Mouse (Mus musculus): ENCODE measurements around the gene Hpse2. TPM values are rescaled to one million over a fixed set of nuclear protein-coding genes. Genes with fewer than 3 reads are reported as not detected.

Gene Hpse2
- polyA plus RNA-seq, 1 experiment from 2014 or later: 4.3 TPM

GRCm38 (mm10) chr19:42877653-42878052 lies 510.5 kb downstream of the Hpse2 start:
- no peaks in the 10 kb centered on the region for H3K4me1 ChIP-seq (ENCODE audit: control insufficient read depth, insufficient read depth, low read length)
- no peak overlapping the region for H3K27ac ChIP-seq (replicated peaks; ENCODE audit: low read depth, low read length)
- no peak overlapping the region for H3K4me2 ChIP-seq (ENCODE audit: low read depth, low read length)
- H3K27me3 ChIP-seq (replicated peaks; ENCODE audit: control insufficient read depth, insufficient read depth, low read length): no peaks in the 10 kb centered on the region
- H3K9ac ChIP-seq (ENCODE audit: low read depth, low read length): no peak overlapping the region
- WGBS: 51% methylated on average over 4 of the region's 4 CpGs
- H3K9me3 ChIP-seq (ENCODE audit: control insufficient read depth, low read length): no peaks in the 10 kb centered on the region
- H3K4me3 ChIP-seq (ENCODE audit: low read depth, low read length): no peak overlapping the region
- no peaks in the 10 kb centered on the region for H3K36me3 ChIP-seq (ENCODE audit: control insufficient read depth, insufficient read depth, low read length)
- DNase-seq (ENCODE audit: low spot score): no peak
- no peak for ATAC-seq (ENCODE audit: low read depth)

GRCm38 (mm10) chr19:42876563-42876962 lies 511.6 kb downstream of the Hpse2 start:
- no peak overlapping the region for H3K4me3 ChIP-seq (ENCODE audit: low read depth, low read length)
- ATAC-seq (ENCODE audit: low read depth) (no peak), DNase-seq (ENCODE audit: low spot score) (no peak)
- H3K9me3 ChIP-seq (ENCODE audit: control insufficient read depth, low read length): no peaks in the 10 kb centered on the region
- H3K27me3 ChIP-seq (replicated peaks; ENCODE audit: control insufficient read depth, insufficient read depth, low read length): no peaks in the 10 kb centered on the region
- no peaks in the 10 kb centered on the region for H3K36me3 ChIP-seq (ENCODE audit: control insufficient read depth, insufficient read depth, low read length)
- H3K9ac ChIP-seq (ENCODE audit: low read depth, low read length): no peak overlapping the region
- no peaks in the 10 kb centered on the region for H3K4me1 ChIP-seq (ENCODE audit: control insufficient read depth, insufficient read depth, low read length)
- no peak overlapping the region for H3K4me2 ChIP-seq (ENCODE audit: low read depth, low read length)
- H3K27ac ChIP-seq (replicated peaks; ENCODE audit: low read depth, low read length): no peak overlapping the region
- WGBS: 76% methylated on average over 4 of the region's 4 CpGs

GRCm38 (mm10) chr19:42869663-42870530 lies 518.3 kb downstream of the Hpse2 start:
- H3K4me3 ChIP-seq (ENCODE audit: low read depth, low read length): no peak overlapping the region
- no peaks in the 10 kb centered on the region for H3K9me3 ChIP-seq (ENCODE audit: control insufficient read depth, low read length)
- peaks cover 3% of the 10 kb centered on the region; the same call in 1 of the 2 replicates for H3K4me1 ChIP-seq (ENCODE audit: control insufficient read depth, insufficient read depth, low read length)
- no peaks in the 10 kb centered on the region for H3K36me3 ChIP-seq (ENCODE audit: control insufficient read depth, insufficient read depth, low read length)
- H3K27ac ChIP-seq (replicated peaks; ENCODE audit: low read depth, low read length): no peak overlapping the region
- H3K9ac ChIP-seq (ENCODE audit: low read depth, low read length): no peak overlapping the region
- DNase-seq (ENCODE audit: low spot score) (no peak), ATAC-seq (ENCODE audit: low read depth) (no peak)
- no peaks in the 10 kb centered on the region for H3K27me3 ChIP-seq (replicated peaks; ENCODE audit: control insufficient read depth, insufficient read depth, low read length)
- WGBS: 70% methylated on average over 8 of the region's 8 CpGs
- no peak overlapping the region for H3K4me2 ChIP-seq (ENCODE audit: low read depth, low read length)

- ATAC-seq (ENCODE audit: low read depth): no peak
- H3K4me3 ChIP-seq (ENCODE audit: low read depth, low read length): no peak overlapping the region
- 33% methylated on average over 3 of the region's 3 CpGs for WGBS
- H3K27me3 ChIP-seq (replicated peaks; ENCODE audit: control insufficient read depth, insufficient read depth, low read length): no peaks in the 10 kb centered on the region
- H3K36me3 ChIP-seq (ENCODE audit: control insufficient read depth, insufficient read depth, low read length): no peaks in the 10 kb centered on the region
- peaks cover 3% of the 10 kb centered on the region; the same call in 1 of the 2 replicates for H3K4me1 ChIP-seq (ENCODE audit: control insufficient read depth, insufficient read depth, low read length)
- no peak for DNase-seq (ENCODE audit: low spot score)
- no peak overlapping the region for H3K27ac ChIP-seq (replicated peaks; ENCODE audit: low read depth, low read length)
- no peak overlapping the region for H3K9ac ChIP-seq (ENCODE audit: low read depth, low read length)
- H3K4me2 ChIP-seq (ENCODE audit: low read depth, low read length): no peak overlapping the region
- no peaks in the 10 kb centered on the region for H3K9me3 ChIP-seq (ENCODE audit: control insufficient read depth, low read length)
Observed at GRCm38 (mm10) chr19:42868958-42869662, 519.0 kb downstream of the Hpse2 start.

- H3K27me3 ChIP-seq (replicated peaks; ENCODE audit: control insufficient read depth, insufficient read depth, low read length): no peaks in the 10 kb centered on the region
- no peaks in the 10 kb centered on the region for H3K4me1 ChIP-seq (ENCODE audit: control insufficient read depth, insufficient read depth, low read length)
- ATAC-seq (ENCODE audit: low read depth) (peak; percentile 82; the same call in 1 of the 2 replicates), DNase-seq (ENCODE audit: low spot score) (peak; percentile 59)
- no peak overlapping the region for H3K4me3 ChIP-seq (ENCODE audit: low read depth, low read length)
- H3K4me2 ChIP-seq (ENCODE audit: low read depth, low read length): no peak overlapping the region
- H3K9ac ChIP-seq (ENCODE audit: low read depth, low read length): no peak overlapping the region
- H3K27ac ChIP-seq (replicated peaks; ENCODE audit: low read depth, low read length): no peak overlapping the region
- H3K9me3 ChIP-seq (ENCODE audit: control insufficient read depth, low read length): no peaks in the 10 kb centered on the region
- H3K36me3 ChIP-seq (ENCODE audit: control insufficient read depth, insufficient read depth, low read length): no peaks in the 10 kb centered on the region
- WGBS: 37% methylated on average over 3 of the region's 3 CpGs
Observed at GRCm38 (mm10) chr19:42863013-42863412, 525.1 kb downstream of the Hpse2 start.

- Histone ChIP-seq H3K27ac (replicated peaks; ENCODE audit: low read depth, low read length) (no peak overlapping the region), H3K9me3 (ENCODE audit: control insufficient read depth, low read length) (no peaks in the 10 kb centered on the region), H3K4me1 (ENCODE audit: control insufficient read depth, insufficient read depth, low read length) (no peaks in the 10 kb centered on the region), H3K4me2 (ENCODE audit: low read depth, low read length) (no peak overlapping the region), H3K4me3 (ENCODE audit: low read depth, low read length) (no peak overlapping the region), H3K9ac (ENCODE audit: low read depth, low read length) (no peak overlapping the region), H3K36me3 (ENCODE audit: control insufficient read depth, insufficient read depth, low read length) (no peaks in the 10 kb centered on the region), H3K27me3 (replicated peaks; ENCODE audit: control insufficient read depth, insufficient read depth, low read length) (no peaks in the 10 kb centered on the region)
- no peak for DNase-seq (ENCODE audit: low spot score)
- no peak for ATAC-seq (ENCODE audit: low read depth)
- WGBS: 87% methylated on average over 5 of the region's 5 CpGs
Observed at GRCm38 (mm10) chr19:42857096-42857495, 531.1 kb downstream of the Hpse2 start.

- WGBS: 87% methylated on average over 4 of the region's 4 CpGs
- ATAC-seq (ENCODE audit: low read depth): no peak
- no peak overlapping the region for H3K9ac ChIP-seq (ENCODE audit: low read depth, low read length)
Observed at GRCm38 (mm10) chr19:42855649-42856048, 532.5 kb downstream of the Hpse2 start.

GRCm38 (mm10) chr19:42850444-42850843 lies 537.7 kb downstream of the Hpse2 start:
- ATAC-seq (ENCODE audit: low read depth) (no peak), DNase-seq (ENCODE audit: low spot score) (no peak)
- Histone ChIP-seq H3K27ac (replicated peaks; ENCODE audit: low read depth, low read length) (no peak overlapping the region), H3K36me3 (ENCODE audit: control insufficient read depth, insufficient read depth, low read length) (no peaks in the 10 kb centered on the region), H3K9ac (ENCODE audit: low read depth, low read length) (no peak overlapping the region), H3K27me3 (replicated peaks; ENCODE audit: control insufficient read depth, insufficient read depth, low read length) (no peaks in the 10 kb centered on the region), H3K4me2 (ENCODE audit: low read depth, low read length) (no peak overlapping the region), H3K4me1 (ENCODE audit: control insufficient read depth, insufficient read depth, low read length) (peaks cover 4% of the 10 kb centered on the region; the same call in 1 of the 2 replicates), H3K9me3 (ENCODE audit: control insufficient read depth, low read length) (no peaks in the 10 kb centered on the region), H3K4me3 (ENCODE audit: low read depth, low read length) (no peak overlapping the region)
- WGBS: 69% methylated on average over 5 of the region's 5 CpGs

More at GRCm38 (mm10) chr19:42855649-42856048, 532.5 kb downstream of the Hpse2 start:
- Histone ChIP-seq H3K36me3 (ENCODE audit: control insufficient read depth, insufficient read depth, low read length) (no peaks in the 10 kb centered on the region), H3K27me3 (replicated peaks; ENCODE audit: control insufficient read depth, insufficient read depth, low read length) (no peaks in the 10 kb centered on the region), H3K4me3 (ENCODE audit: low read depth, low read length) (no peak overlapping the region), H3K4me2 (ENCODE audit: low read depth, low read length) (no peak overlapping the region), H3K4me1 (ENCODE audit: control insufficient read depth, insufficient read depth, low read length) (no peaks in the 10 kb centered on the region), H3K27ac (replicated peaks; ENCODE audit: low read depth, low read length) (no peak overlapping the region), H3K9me3 (ENCODE audit: control insufficient read depth, low read length) (no peaks in the 10 kb centered on the region)
- DNase-seq (ENCODE audit: low spot score): no peak
